Mouse (Mus musculus): ENCODE results near the gene Gadd45g.
"Not testable (repeated sequence)": the region's sequence is repeated elsewhere in the genome, so short reads cannot be mapped to it uniquely, and the experiment has no call there.

Gadd45g gene

GRCm38 (mm10) chr13:51834024-51834423 is 12.5 kb upstream of the Gadd45g start:
- peak; percentile 51 to 71 for DNase-seq

GRCm38 (mm10) chr13:51834520-51834919 is 12.0 kb upstream of the Gadd45g start:
- no peak for DNase-seq

DNA sequence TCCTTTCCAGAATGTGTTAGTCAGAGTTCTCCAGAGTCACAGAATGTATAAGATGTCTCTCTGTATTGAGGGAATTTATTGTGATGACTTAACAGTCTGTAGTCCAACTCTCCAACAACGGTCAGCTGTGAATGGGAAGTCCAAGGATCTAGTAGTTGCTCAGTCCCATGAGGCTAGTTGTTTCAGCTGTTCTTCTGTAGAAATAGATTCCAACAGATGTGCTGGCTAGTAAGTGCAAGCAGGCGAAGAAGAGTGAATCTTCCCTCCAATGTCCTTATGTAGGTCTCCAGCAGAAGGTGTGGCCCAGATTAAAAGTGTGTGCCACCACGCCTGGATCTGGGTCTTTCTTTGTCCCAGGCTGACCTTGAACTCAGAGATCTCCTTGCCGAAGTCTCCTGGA is 11.3 kb upstream of the Gadd45g start:
- not testable (repeated sequence) for DNase-seq

DNA sequence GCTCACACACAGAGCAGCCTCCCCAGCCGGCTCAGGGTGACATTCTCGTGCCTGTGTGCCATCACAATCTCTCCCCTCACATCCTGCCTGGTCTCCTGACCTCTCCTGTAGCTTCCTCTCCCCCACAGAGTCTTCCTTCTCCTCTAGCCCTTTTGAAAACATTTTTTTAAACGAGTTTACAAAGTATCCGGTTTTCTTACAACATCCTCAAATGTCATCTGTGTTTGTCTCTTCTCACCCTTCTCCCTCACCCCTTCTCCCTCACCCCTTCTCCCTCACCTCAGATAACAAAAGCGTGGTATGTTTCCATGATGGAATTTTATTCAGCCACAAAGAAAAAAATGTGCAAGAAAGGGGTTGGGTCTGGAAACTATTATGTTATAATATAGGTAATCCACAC is 9.1 kb upstream of the Gadd45g start:
- no peak for DNase-seq

DNA sequence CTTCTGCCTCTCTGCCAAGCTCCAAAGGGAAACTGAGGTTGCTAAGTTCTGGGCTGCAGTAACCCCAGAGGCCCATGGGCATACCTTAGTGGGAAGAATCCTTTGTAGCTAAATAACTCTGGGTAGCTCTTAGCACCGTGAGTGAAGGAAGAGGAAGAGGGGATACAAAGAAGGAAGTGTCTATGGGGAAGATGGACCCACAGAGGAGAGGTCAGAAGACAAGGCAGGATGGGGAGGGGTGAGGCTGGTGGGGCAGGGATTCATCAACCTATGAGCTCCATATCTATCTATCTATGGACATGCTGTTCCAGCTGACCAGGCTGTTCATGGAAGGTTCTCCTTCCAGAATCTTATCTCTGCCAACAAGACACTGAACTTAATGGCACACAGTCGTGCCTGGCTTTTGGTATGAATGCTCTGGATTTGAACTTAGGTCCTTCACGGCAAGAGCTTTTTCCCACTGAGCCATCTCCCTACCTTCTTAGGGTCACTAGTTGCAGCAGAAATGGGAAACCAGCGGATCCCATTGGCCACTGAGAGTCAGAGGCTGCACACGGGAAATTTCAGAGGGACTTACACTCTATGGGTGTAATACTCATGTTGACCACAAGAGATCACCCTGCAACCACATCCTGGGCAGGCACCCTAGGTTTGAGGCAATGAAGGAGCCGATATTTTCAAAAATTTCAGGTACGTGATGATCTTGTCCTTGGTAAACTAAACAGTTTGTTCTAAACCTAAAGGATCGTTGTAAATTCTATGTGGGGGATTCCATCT is 7.0 kb upstream of the Gadd45g start:
- DNase-seq: peak; percentile 42 to 59

DNA sequence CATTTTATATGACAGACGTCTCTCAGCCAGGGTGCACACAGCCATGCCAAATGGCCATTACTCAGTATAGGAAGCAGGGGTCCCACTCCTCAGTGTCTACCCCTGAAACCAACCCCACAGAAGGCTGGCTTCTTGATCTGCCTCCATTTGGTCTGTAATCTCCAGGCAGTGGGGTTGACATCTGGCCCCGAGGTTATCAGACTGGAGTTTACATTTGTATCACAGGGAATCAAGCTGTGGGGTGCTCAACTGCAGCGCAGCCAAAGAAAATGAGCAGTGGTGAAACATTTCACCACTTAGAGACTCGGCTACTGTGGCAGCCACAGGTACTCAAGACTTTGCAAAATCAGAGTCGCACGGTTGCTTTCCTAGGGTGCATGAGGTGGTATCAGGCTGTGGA is 5.8 kb upstream of the Gadd45g start:
- no peak for DNase-seq

DNA sequence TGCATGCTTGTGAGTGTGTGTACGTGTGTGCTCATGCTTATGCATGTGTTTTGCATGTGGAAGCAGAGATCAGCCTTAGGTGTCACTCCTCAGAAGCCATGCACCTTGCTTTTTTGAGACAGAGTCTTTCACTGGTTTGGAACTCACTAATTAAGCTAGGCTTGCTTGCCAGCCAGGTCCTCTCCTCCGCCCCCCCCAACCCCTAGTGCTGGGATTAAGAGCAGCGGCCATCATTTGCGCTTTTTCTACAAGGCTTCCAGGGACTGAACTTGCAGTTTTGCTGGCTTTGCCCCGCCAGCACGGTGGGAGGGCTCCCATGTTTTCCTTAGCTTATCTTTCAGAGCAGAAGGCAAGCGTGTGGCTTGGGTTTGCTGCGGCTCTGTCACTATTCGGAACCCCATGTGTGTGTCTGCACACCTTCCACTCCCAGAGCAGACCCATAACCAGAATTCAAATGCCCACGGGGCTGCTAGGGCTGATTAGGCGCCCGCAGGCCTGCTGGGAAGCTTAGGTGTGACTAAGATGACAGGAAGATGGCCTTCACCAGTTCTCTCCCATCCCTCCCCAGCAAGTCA is 4.8 kb upstream of the Gadd45g start:
- DNase-seq: no peak

GRCm38 (mm10) chr13:51842191-51842590 is 4.3 kb upstream of the Gadd45g start:
- no peak for DNase-seq

DNA sequence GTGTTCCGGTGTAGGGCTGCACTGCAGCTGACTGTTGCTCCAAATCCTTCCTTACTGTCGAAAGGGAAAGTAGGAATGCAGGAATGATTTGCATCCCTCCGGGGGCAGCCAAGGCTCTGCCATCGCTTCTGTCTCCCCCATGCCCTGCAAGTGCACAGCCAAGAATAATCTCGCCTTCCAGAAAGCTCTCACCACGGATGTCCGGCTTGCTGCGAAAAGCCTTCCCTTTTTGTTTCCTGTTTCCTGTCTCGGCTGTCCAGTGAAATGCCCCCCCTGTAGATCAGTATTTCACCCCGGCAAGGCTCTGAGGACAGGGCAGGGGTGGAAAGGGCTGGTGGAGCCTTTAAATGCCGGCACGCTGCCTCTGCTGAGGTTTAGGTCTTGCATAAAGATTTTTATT is 3.7 kb upstream of the Gadd45g start:
- peak; percentile 34 to 41 for DNase-seq

GRCm38 (mm10) chr13:51843298-51843697 is 3.2 kb upstream of the Gadd45g start:
- no peak for DNase-seq

- DNase-seq: no peak
Observed at GRCm38 (mm10) chr13:51844118-51844517, 2.4 kb upstream of the Gadd45g start.

DNA sequence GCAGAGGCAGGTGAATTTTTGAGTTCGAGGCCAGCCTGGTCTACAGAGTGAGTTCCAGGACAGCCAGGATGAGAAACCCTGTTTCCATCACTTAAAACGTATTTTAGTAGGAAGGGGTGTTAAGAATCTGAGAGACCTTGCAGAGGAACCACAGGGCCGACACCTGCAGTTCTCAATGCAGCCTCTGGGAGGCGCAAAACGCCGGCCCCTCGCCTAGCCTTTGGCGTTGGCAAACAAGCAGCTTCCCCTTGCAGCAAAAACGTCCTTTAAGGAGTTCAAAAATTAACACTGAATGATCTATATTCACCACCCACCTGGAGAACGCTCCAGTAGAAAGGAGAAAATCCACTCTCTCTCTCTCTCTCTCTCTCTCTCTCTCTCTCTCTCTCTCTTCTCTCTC is 1.8 kb upstream of the Gadd45g start:
- peak; percentile 86 to 89 for DNase-seq

GRCm38 (mm10) chr13:51845072-51845471 is 1.4 kb upstream of the Gadd45g start:
- DNase-seq: peak; percentile 43 to 64

DNA sequence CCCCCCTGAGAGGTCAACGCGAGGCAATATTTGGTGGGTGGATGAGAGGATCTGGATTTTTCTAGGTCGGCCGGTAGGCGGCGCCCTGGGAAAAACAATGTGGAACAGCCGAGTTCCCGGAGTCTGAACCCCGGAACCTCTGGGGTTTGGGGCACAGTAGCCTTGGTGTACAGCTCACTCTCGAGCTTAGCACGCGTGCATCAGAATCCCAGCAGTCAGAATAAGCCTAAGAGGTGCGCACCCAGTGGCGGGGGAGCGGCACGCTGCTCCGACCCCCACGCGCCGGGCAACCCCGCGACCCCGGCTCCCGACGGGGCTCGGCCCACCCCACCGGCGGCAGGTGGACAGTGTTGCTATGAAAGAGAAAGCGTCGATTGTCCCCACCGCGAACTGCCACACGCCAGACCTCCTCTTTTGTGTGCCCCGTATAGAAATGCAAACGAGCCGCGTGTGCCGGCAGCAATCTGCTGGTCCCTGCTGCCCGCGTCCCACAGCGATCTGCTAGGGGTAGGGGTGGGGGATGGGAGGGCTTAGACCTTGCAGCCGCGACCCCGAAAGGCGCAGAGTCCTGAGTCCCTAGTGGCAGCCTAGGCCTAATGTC is 787 bp upstream of the Gadd45g start:
- DNase-seq: peak; percentile 87 to 91

- DNase-seq: peak; percentile 83 to 88
Observed at GRCm38 (mm10) chr13:51846868-51847793, 653 bp downstream of the Gadd45g start.

- peak; percentile 84 to 91 for DNase-seq
Observed at GRCm38 (mm10) chr13:51847979-51848480, 1.6 kb downstream of the Gadd45g start.

DNA sequence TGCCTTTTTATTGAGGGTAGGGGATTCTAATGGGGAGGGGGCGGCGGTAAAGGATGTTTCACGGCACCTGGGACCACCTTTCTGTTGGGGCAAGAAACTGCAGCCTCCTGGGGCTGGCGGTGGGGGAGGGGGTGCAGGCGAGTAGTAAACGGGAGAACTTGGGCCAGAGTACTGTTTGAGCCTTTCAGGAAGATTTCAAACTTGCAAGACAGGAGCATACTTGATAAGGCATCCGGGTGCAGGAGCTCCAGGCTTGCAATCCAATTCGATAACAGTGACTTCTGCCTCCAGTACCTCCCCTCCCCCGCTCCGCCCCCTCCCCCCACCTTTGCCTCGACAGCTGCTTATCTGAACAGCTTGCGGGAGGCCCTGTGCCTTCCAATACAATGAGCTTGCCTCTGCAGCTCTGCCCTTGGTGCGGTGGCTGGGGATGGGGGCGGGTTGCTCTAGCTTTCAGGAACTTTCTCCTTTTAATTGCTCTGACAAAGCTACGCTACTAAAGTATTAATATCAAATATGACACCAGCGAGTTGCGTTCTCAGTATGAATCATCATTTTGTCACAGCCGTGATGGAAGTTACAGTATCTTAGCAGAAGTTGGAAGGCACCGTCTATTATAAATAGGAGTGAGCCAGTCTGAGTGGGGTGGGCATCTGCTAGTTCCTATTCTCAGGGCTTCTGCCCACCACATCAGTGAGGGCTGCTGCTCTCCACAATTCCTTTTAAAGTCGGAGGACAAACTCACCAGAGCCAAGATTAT is 2.2 kb downstream of the Gadd45g start:
- peak; percentile 55 to 68 for DNase-seq

DNA sequence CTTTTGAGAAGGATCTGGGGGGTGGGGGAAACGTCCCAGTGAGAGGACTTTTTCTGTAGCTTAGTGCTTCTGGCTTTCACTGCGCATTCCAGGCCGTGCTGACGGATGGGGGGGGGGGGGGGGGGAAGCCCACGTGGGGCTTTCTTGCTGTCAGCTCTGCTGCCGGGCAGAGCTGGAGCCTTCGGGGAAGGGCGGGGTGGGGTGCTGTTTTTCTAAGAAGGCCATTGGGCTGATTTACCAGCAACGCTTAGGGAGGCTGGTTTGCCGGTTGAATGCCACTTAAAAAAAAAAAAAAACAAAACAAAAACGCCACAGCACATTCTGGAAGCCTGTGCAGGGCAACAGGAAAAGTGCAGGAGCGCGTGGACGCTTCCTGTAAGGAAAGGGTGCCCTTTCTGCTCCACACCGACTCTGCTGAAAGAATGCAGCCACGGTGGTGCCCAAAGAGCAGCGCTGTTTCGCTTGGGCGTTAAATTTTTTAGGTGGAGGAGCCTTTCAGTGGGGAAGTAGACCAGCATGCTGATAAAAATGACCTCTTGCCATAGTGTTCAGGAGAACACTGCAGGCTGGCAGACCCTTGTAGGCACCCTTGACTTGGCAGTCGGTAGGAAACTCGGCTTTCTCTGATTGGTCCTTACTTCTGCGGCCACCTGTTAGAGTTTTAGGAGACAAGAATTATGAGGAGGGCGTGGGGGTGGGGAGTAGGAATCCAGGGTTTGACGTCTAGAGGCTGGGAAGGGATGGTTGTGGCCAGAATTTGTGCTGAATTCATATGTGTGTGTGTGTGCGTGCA is 3.0 kb downstream of the Gadd45g start:
- peak; percentile 73 to 84 for DNase-seq

DNA sequence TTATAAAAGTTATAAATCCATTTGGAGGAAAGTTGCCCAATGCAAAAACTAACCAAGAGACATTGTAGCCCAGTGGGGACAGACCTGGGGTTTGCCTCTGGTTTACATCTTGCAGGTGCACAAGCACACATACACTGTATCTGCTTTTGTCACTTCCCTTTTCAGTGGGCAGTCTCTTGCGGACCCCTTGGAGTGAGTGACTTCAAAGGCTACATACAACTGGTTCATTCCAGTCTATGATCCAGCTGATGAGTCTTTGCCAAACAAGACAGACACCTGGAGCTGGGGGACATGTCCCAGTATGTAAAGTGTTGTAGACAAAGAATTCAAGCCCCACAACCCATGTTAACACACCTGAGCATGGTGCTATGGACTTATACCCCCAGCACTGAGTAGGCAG is 4.1 kb downstream of the Gadd45g start:
- DNase-seq: no peak

DNA sequence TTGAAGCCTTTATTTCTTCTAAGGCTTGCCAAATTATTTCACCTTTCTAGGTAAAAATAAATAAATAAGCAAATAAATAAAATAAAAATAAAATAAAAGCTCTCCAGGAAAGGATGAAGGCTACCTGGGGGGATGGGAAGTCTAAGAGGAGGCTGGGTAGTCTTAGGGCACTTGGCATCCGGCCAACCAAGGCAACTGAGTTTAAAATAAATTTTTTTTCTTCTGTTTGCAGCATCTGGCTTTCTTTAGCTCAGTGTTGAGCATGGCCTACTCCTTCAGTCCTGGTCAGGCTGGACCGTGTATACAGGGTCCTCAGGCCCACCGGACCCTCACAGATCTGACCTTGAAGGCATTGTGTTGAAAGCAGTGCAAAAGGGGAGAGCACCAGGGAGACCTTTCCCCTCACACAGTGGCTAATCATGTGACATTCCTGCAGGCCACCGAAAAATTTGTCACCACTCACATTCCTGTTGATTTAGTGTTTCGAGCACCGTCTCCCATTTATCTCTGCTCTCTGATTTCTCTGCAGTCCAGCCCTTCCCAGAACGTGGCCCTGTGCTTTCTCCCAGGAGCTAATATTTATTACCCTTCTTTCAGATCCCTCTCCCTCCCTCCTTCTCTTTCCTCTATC is 6.2 kb downstream of the Gadd45g start:
- peak in 1 of 2 experiments; percentile 27 for DNase-seq

Data from kidney, postnatal 4 days (tissue).